Mouse (Mus musculus) myocyte (in vitro differentiated cells): ENCODE measurements around the gene Farp1. TPM values are rescaled to one million over a fixed set of nuclear protein-coding genes. Genes with fewer than 3 reads are reported as not detected.
A peak's percentile ranks its signal among the peaks of the same experiment; 100 is the strongest.

Experiments
- H3K27me3 ChIP-seq: one replicate; pipeline ENCODE4 v1.6.1; 2011; ENCODE audit not compliant: control insufficient read depth, insufficient read depth, insufficient read length
- H3K36me3 ChIP-seq: one replicate; pipeline ENCODE4 v1.6.1; 2011; ENCODE audit not compliant: control insufficient read depth, insufficient read depth
- H3K4me2 ChIP-seq: one replicate; pipeline ENCODE4 v1.6.1; 2011; ENCODE audit warnings: low read depth, control low read depth
- H3K4me3 ChIP-seq: one replicate; pipeline ENCODE4 v1.5.1; 2011; ENCODE audit warnings: mild to moderate bottlenecking, control low read depth, moderate library complexity
- H3K79me2 ChIP-seq: one replicate; pipeline ENCODE4 v1.6.1; 2011; ENCODE audit not compliant: control insufficient read depth, insufficient read depth
- H3ac ChIP-seq: one replicate; pipeline ENCODE4 v1.6.1; 2011; ENCODE audit not compliant: control insufficient read depth, insufficient read length
- CEBPB ChIP-seq: IDR thresholded peaks from 2 replicates; pipeline ENCODE4 v1.6.1; 2011; ENCODE audit warnings: mild to moderate bottlenecking, moderate library complexity; ENCODE audit not compliant: poor library complexity, insufficient read depth, severe bottlenecking
- E2F4 ChIP-seq: IDR thresholded peaks from one replicate; pipeline ENCODE4 v1.6.1; 2011; ENCODE audit warnings: mild to moderate bottlenecking, control low read depth, moderate library complexity; ENCODE audit not compliant: insufficient read depth
- MAX ChIP-seq: IDR thresholded peaks from one replicate; pipeline ENCODE4 v1.6.1; 2011; ENCODE audit warnings: low read depth, mild to moderate bottlenecking, control low read depth
- MYOD1 ChIP-seq, 3 experiments: IDR thresholded peaks; one replicate each; pipeline ENCODE4 v1.6.1; 2011; ENCODE audit warnings: control low read depth in 2 of 3, low read depth in 2 of 3, mild to moderate bottlenecking in 2 of 3, moderate library complexity in 1 of 3; ENCODE audit not compliant: insufficient read length in 2 of 3, control insufficient read depth in 1 of 3
- MYOG ChIP-seq, 3 experiments: IDR thresholded peaks; one replicate each; pipeline ENCODE4 v1.6.1; 2011; ENCODE audit warnings: control low read depth in 2 of 3, low read depth in 2 of 3, mild to moderate bottlenecking in 2 of 3; ENCODE audit not compliant: insufficient read length in 2 of 3, control insufficient read depth in 1 of 3, insufficient read depth in 1 of 3
- POLR2A ChIP-seq: IDR thresholded peaks from one replicate; pipeline ENCODE4 v1.6.1; 2011; ENCODE audit warnings: low read depth, mild to moderate bottlenecking, control low read depth, moderate library complexity; ENCODE audit not compliant: insufficient read length
- POLR2AphosphoS2 ChIP-seq: IDR thresholded peaks from one replicate; pipeline ENCODE4 v1.6.1; 2011; ENCODE audit warnings: low read depth, control low read depth; ENCODE audit not compliant: insufficient read length
- REST ChIP-seq: IDR thresholded peaks from one replicate; pipeline ENCODE4 v1.6.1; 2011; ENCODE audit warnings: mild to moderate bottlenecking, control low read depth, moderate library complexity; ENCODE audit not compliant: insufficient read depth, insufficient read length
- SRF ChIP-seq: IDR thresholded peaks from one replicate; pipeline ENCODE4 v1.6.1; 2011; ENCODE audit warnings: low read depth; ENCODE audit not compliant: control insufficient read depth, insufficient read length
- TCF12 ChIP-seq: IDR thresholded peaks from one replicate; pipeline ENCODE4 v1.6.1; 2011; ENCODE audit warnings: mild to moderate bottlenecking, control low read depth; ENCODE audit not compliant: poor library complexity, insufficient read depth, severe bottlenecking
- TCF3 ChIP-seq: IDR thresholded peaks from one replicate; pipeline ENCODE4 v1.6.1; 2011; ENCODE audit warnings: low read depth, control low read depth; ENCODE audit not compliant: insufficient read length
- USF1 ChIP-seq: IDR thresholded peaks from one replicate; pipeline ENCODE4 v1.6.1; 2011; ENCODE audit warnings: low read depth, mild to moderate bottlenecking, control low read depth, moderate library complexity
- polyA plus RNA-seq: library from polyadenylated mRNA; unstranded; fragments of >200 nt; fragmentation: generic; extraction: Trizol; gene quantifications from one replicate; pipeline ENCODE4 v1.2.1, GENCODE M21; 2012; ENCODE audit warnings: missing spikeins

Farp1 gene
- polyA plus RNA-seq, 1 experiment, result 29.7 TPM

GRCm38 (mm10) chr14:121112061-121112460 is 77.1 kb downstream of the Farp1 start:
- no peaks in the 10 kb centered on the region for H3K27me3 ChIP-seq
- peaks cover 37% of the 10 kb centered on the region for H3K79me2 ChIP-seq
- H3K4me3 ChIP-seq, result no peak overlapping the region
- H3K4me2 ChIP-seq, result no peak overlapping the region
- no peak overlapping the region for H3ac ChIP-seq
- no peak for TF ChIP-seq MYOG (IDR thresholded peaks at IDR 0.05; ENCODE audit: control insufficient read depth in 1 of 3, insufficient read depth in 1 of 3, insufficient read length in 2 of 3, low read depth in 2 of 3)
- TF ChIP-seq MAX, result no peak
- TF ChIP-seq SRF, result no peak
- peak in 1 of 3 experiments; percentile 7 for TF ChIP-seq MYOD1 (IDR thresholded peaks at IDR 0.05; ENCODE audit: control insufficient read depth in 1 of 3, insufficient read length in 2 of 3, low read depth in 2 of 3)
- no peak for TF ChIP-seq USF1
- peaks cover 4% of the 10 kb centered on the region for H3K36me3 ChIP-seq

GRCm38 (mm10) chr14:121113785-121114184 is 78.8 kb downstream of the Farp1 start:
- Histone ChIP-seq H3K4me2 (no peak overlapping the region), H3K36me3 (peaks cover 4% of the 10 kb centered on the region), H3K4me3 (no peak overlapping the region), H3K79me2 (peaks cover 32% of the 10 kb centered on the region), H3K27me3 (no peaks in the 10 kb centered on the region), H3ac (no peak overlapping the region)
- TF ChIP-seq MAX (no peak), REST (no peak), POLR2AphosphoS2 (no peak), MYOD1 (IDR thresholded peaks at IDR 0.05; ENCODE audit: control insufficient read depth in 1 of 3, insufficient read length in 2 of 3, low read depth in 2 of 3) (no peak), USF1 (no peak), MYOG (IDR thresholded peaks at IDR 0.05; ENCODE audit: control insufficient read depth in 1 of 3, insufficient read depth in 1 of 3, insufficient read length in 2 of 3, low read depth in 2 of 3) (no peak), POLR2A (no peak), TCF12 (no peak)

GRCm38 (mm10) chr14:121116696-121117095 is 81.7 kb downstream of the Farp1 start:
- Histone ChIP-seq H3K4me2 (no peak overlapping the region), H3K79me2 (peaks cover 16% of the 10 kb centered on the region), H3K27me3 (no peaks in the 10 kb centered on the region), H3K36me3 (peaks cover 4% of the 10 kb centered on the region), H3ac (no peak overlapping the region), H3K4me3 (no peak overlapping the region)
- TF ChIP-seq TCF3 (no peak), REST (no peak), POLR2AphosphoS2 (no peak), SRF (no peak), CEBPB (no peak), USF1 (no peak), MYOG (IDR thresholded peaks at IDR 0.05; ENCODE audit: control insufficient read depth in 1 of 3, insufficient read depth in 1 of 3, insufficient read length in 2 of 3, low read depth in 2 of 3) (no peak), MAX (no peak), POLR2A (no peak)

GRCm38 (mm10) chr14:121118860-121119259 is 83.9 kb downstream of the Farp1 start:
- Histone ChIP-seq H3K4me3 (no peak overlapping the region), H3K4me2 (no peak overlapping the region), H3K79me2 (peaks cover 13% of the 10 kb centered on the region), H3K36me3 (peaks cover 4% of the 10 kb centered on the region), H3K27me3 (no peaks in the 10 kb centered on the region), H3ac (no peak overlapping the region)
- TF ChIP-seq TCF12 (no peak), REST (no peak), SRF (no peak), USF1 (no peak), MAX (no peak), POLR2A (no peak), CEBPB (no peak), MYOD1 (IDR thresholded peaks at IDR 0.05; ENCODE audit: control insufficient read depth in 1 of 3, insufficient read length in 2 of 3, low read depth in 2 of 3) (no peak), POLR2AphosphoS2 (no peak), E2F4 (no peak), TCF3 (no peak), MYOG (IDR thresholded peaks at IDR 0.05; ENCODE audit: control insufficient read depth in 1 of 3, insufficient read depth in 1 of 3, insufficient read length in 2 of 3, low read depth in 2 of 3) (no peak)

- H3K4me2 ChIP-seq, result no peak overlapping the region
- no peaks in the 10 kb centered on the region for H3K27me3 ChIP-seq
- TF ChIP-seq POLR2AphosphoS2, result no peak
- no peak for TF ChIP-seq MAX
- TF ChIP-seq REST, result no peak
- TF ChIP-seq MYOD1 (IDR thresholded peaks at IDR 0.05; ENCODE audit: control insufficient read depth in 1 of 3, insufficient read length in 2 of 3, low read depth in 2 of 3), result no peak
- no peak for TF ChIP-seq SRF
- no peak for TF ChIP-seq CEBPB
- H3ac ChIP-seq, result no peak overlapping the region
- peaks cover 21% of the 10 kb centered on the region for H3K79me2 ChIP-seq
- H3K4me3 ChIP-seq, result no peak overlapping the region
- no peaks in the 10 kb centered on the region for H3K36me3 ChIP-seq
Measured at GRCm38 (mm10) chr14:121121664-121122063, 86.7 kb downstream of the Farp1 start.
